Comparison of ENCODE assay signal across 22 mouse cellular contexts in genomic region chr13:81441412-81441811, GRCm38 (mm10).
A peak's percentile ranks its signal among the peaks of the same experiment; 100 is the strongest.
DNase-seq lines count a peak whose midpoint lies in the region; ATAC-seq and TF ChIP-seq lines count a peak whose summit lies in the region.
"Had no signal": no experiment of that assay in that cellular context is flagged by ENCODE, and none has a peak within 500 bp of the region (broad histone marks: within the 10 kb centered on the region; RNA-seq: fewer than 3 reads in every experiment).

No protein-coding gene starts in this region.

- ATAC-seq in hindbrain, embryonic 16.5 days: 0 out of 2 replicates have a peak, but pooled peaks have one; percentile 52
- no peak for ATAC-seq in hindbrain, embryonic 14.5 days (ENCODE audit: low FRiP score)
- ATAC-seq in midbrain, embryonic 14.5 days (ENCODE audit: low FRiP score, low TSS enrichment): no peak
- ATAC-seq in midbrain, embryonic 11.5 days (ENCODE audit: low FRiP score): no peak
- ATAC-seq in Patski: no peak
- ATAC-seq: CD4-positive, CD25-positive, alpha-beta regulatory T cell, adult 4 months had no signal

- WGBS in hindbrain, embryonic 16.5 days: 90% methylated on average over 3 of the region's 3 CpGs
- 88% methylated on average over 3 of the region's 3 CpGs for WGBS in hindbrain, embryonic 14.5 days
- 89% methylated on average over 3 of the region's 3 CpGs for WGBS in midbrain, embryonic 14.5 days
- 92% methylated on average over 3 of the region's 3 CpGs for WGBS in midbrain, embryonic 11.5 days

- TF ChIP-seq CTCF in Patski (IDR thresholded peaks at IDR 0.05): peak; percentile 44

- in situ Hi-C loops in Patski (cut with MboI; ENCODE audit: low pct_unique_long_range_greater_than_20kb): no loop called here

- CTCF ChIA-PET in Patski (lab: Charles Lee): interaction anchor here (2.2 to 5.9 kb wide), 3 partner anchors 184 to 318 kb away, joined by 5 to 43 read pairs (median 18); no protein-coding TSS in a partner anchor

- no peak for DNase-seq in hindbrain, embryonic 14.5 days (ENCODE audit: low spot score)
- DNase-seq in midbrain, embryonic 14.5 days: peak; percentile 34
- DNase-seq in midbrain, embryonic 11.5 days (ENCODE audit: low spot score, missing footprints): no peak
- no peak for DNase-seq in Patski (ENCODE audit: low read depth, low spot score)
- no peak for DNase-seq in thymus, postnatal 0 days (ENCODE audit: low spot score)
- no peak for DNase-seq in ovary, postnatal 36 days (ENCODE audit: low spot score)
- DNase-seq: cerebellum, adult 9-11 months; gastrocnemius, adult 2 months; heart, postnatal 10 days; kidney, adult 2 months; kidney, postnatal 36 days; layer of hippocampus, adult 9-11 months; lung, adult 2 months; thymus, postnatal 14 days had no signal

- H3K4me2 ChIP-seq in hindbrain, embryonic 16.5 days (ENCODE audit: low read length): no peak overlapping the region
- no peak overlapping the region for H3K4me2 ChIP-seq in hindbrain, embryonic 14.5 days (replicated peaks)
- H3K4me2 ChIP-seq in midbrain, embryonic 14.5 days (ENCODE audit: low read length): no peak overlapping the region
- no peak overlapping the region for H3K4me2 ChIP-seq in midbrain, embryonic 11.5 days
- H3K4me2 ChIP-seq: embryonic facial prominence, embryonic 12.5 days; heart, embryonic 11.5 days; midbrain, embryonic 12.5 days had no signal

- no peak overlapping the region for H3K27ac ChIP-seq in hindbrain, embryonic 16.5 days (ENCODE audit: low read depth, low read length)
- H3K27ac ChIP-seq in hindbrain, embryonic 14.5 days: no peak overlapping the region
- H3K27ac ChIP-seq in midbrain, embryonic 14.5 days (replicated peaks; ENCODE audit: low read depth, low read length): no peak overlapping the region
- H3K27ac ChIP-seq in midbrain, embryonic 11.5 days (ENCODE audit: low read depth, low read length): no peak overlapping the region
- H3K27ac ChIP-seq: embryonic facial prominence, embryonic 12.5 days; gastrocnemius, adult 2 months; limb, embryonic 10.5 days; midbrain, embryonic 12.5 days had no signal

- no peaks in the 10 kb centered on the region for H3K27me3 ChIP-seq in hindbrain, embryonic 16.5 days (replicated peaks; ENCODE audit: control insufficient read depth, insufficient read depth, low read length)
- H3K27me3 ChIP-seq in hindbrain, embryonic 14.5 days (ENCODE audit: control insufficient read depth, insufficient read depth, low read length): no peaks in the 10 kb centered on the region
- no peaks in the 10 kb centered on the region for H3K27me3 ChIP-seq in midbrain, embryonic 14.5 days (ENCODE audit: control insufficient read depth, insufficient read depth, low read length)
- no peaks in the 10 kb centered on the region for H3K27me3 ChIP-seq in midbrain, embryonic 11.5 days (ENCODE audit: control insufficient read depth, insufficient read depth, low read length)
- peaks cover 24% of the 10 kb centered on the region for H3K27me3 ChIP-seq in Patski
- H3K27me3 ChIP-seq: embryonic facial prominence, embryonic 12.5 days; midbrain, embryonic 12.5 days had no signal

- H3K4me1 ChIP-seq in hindbrain, embryonic 16.5 days (ENCODE audit: control insufficient read depth, insufficient read depth, low read depth, low read length): no peaks in the 10 kb centered on the region
- no peaks in the 10 kb centered on the region for H3K4me1 ChIP-seq in hindbrain, embryonic 14.5 days (replicated peaks; ENCODE audit: control insufficient read depth, insufficient read depth, low read length)
- no peaks in the 10 kb centered on the region for H3K4me1 ChIP-seq in midbrain, embryonic 14.5 days (ENCODE audit: control insufficient read depth, insufficient read depth, low read length)
- no peaks in the 10 kb centered on the region for H3K4me1 ChIP-seq in midbrain, embryonic 11.5 days (ENCODE audit: control insufficient read depth, insufficient read depth, low read length)
- H3K4me1 ChIP-seq: embryonic facial prominence, embryonic 12.5 days; limb, embryonic 10.5 days; midbrain, embryonic 12.5 days had no signal

- no peak overlapping the region for H3K4me3 ChIP-seq in hindbrain, embryonic 16.5 days (ENCODE audit: low read length)
- H3K4me3 ChIP-seq in hindbrain, embryonic 14.5 days (replicated peaks; ENCODE audit: low read length): no peak overlapping the region
- no peak overlapping the region for H3K4me3 ChIP-seq in midbrain, embryonic 14.5 days (replicated peaks; ENCODE audit: low read depth, low read length)
- no peak overlapping the region for H3K4me3 ChIP-seq in midbrain, embryonic 11.5 days (ENCODE audit: low read depth, low read length)
- H3K4me3 ChIP-seq: embryonic facial prominence, embryonic 12.5 days; gastrocnemius, adult 2 months; limb, embryonic 10.5 days; midbrain, embryonic 12.5 days; myocyte had no signal

- no peaks in the 10 kb centered on the region for H3K9me3 ChIP-seq in hindbrain, embryonic 16.5 days (ENCODE audit: control insufficient read depth, low read length)
- no peaks in the 10 kb centered on the region for H3K9me3 ChIP-seq in hindbrain, embryonic 14.5 days (ENCODE audit: control insufficient read depth, low read length)
- no peaks in the 10 kb centered on the region for H3K9me3 ChIP-seq in midbrain, embryonic 14.5 days (ENCODE audit: control insufficient read depth, low read length)
- no peaks in the 10 kb centered on the region for H3K9me3 ChIP-seq in midbrain, embryonic 11.5 days (ENCODE audit: control insufficient read depth, low read length)
- H3K9me3 ChIP-seq: embryonic facial prominence, embryonic 12.5 days; G1E; limb, embryonic 10.5 days; midbrain, embryonic 12.5 days had no signal

- H3K36me3 ChIP-seq in hindbrain, embryonic 16.5 days (ENCODE audit: control insufficient read depth, insufficient read depth, low read length): no peaks in the 10 kb centered on the region
- no peaks in the 10 kb centered on the region for H3K36me3 ChIP-seq in hindbrain, embryonic 14.5 days (replicated peaks; ENCODE audit: control insufficient read depth, insufficient read depth)
- 0 out of 2 replicates have a peak, but pooled peaks cover 6% of the 10 kb centered on the region for H3K36me3 ChIP-seq in midbrain, embryonic 14.5 days (ENCODE audit: control insufficient read depth, insufficient read depth, low read length)
- H3K36me3 ChIP-seq in midbrain, embryonic 11.5 days (ENCODE audit: control insufficient read depth, insufficient read depth, low read length): 0 out of 2 replicates have a peak, but pooled peaks cover 4% of the 10 kb centered on the region
- H3K36me3 ChIP-seq: embryonic facial prominence, embryonic 12.5 days; G1E; limb, embryonic 10.5 days had no signal

- POLR2A ChIA-PET in Patski (lab: Charles Lee): no interaction called here

- no peak overlapping the region for H3K9ac ChIP-seq in hindbrain, embryonic 16.5 days (ENCODE audit: low read depth, low read length)
- H3K9ac ChIP-seq in hindbrain, embryonic 14.5 days: no peak overlapping the region
- H3K9ac ChIP-seq in midbrain, embryonic 14.5 days (replicated peaks; ENCODE audit: low read length): no peak overlapping the region; the same call in 1 of the 2 replicates
- H3K9ac ChIP-seq in midbrain, embryonic 11.5 days (ENCODE audit: low read length): no peak overlapping the region
- H3K9ac ChIP-seq: embryonic facial prominence, embryonic 12.5 days; midbrain, embryonic 12.5 days had no signal
